Mouse (Mus musculus) forebrain, embryonic 16.5 days (tissue): ENCODE measurements at regions not wholly inside any gene's neighbourhood (a gene's known extent, or its start where the extent isn't known, plus 50 kb on each side); places are given as distances from the start of the nearest gene placed in this dataset.

Experiments used
- ATAC-seq: fragments of 200-750 bp; cut with Nextera tagmentation; 2 replicates; pipeline ENCODE4 v1.8.0; 2017; ENCODE audit warnings: mild to moderate bottlenecking, moderate library complexity
- H3K27ac ChIP-seq: fragments of 300-500 bp; sonication (generic); 2 replicates; pipeline ENCODE4 v1.5.1; 2014; ENCODE audit warnings: low read length, control low read depth
- H3K27me3 ChIP-seq: fragments of 300-500 bp; sonication (generic); replicated peaks from 2 replicates; pipeline ENCODE4 v1.6.1; 2014; ENCODE audit warnings: low read length; ENCODE audit not compliant: control insufficient read depth, insufficient read depth
- H3K36me3 ChIP-seq: fragments of 300-500 bp; sonication (generic); 2 replicates; pipeline ENCODE4 v1.6.1; 2014; ENCODE audit not compliant: control insufficient read depth, insufficient read depth
- H3K4me1 ChIP-seq: fragments of 300-500 bp; sonication (generic); replicated peaks from 2 replicates; pipeline ENCODE4 v1.6.1; 2014; ENCODE audit warnings: low read length; ENCODE audit not compliant: control insufficient read depth, insufficient read depth
- H3K4me2 ChIP-seq: fragments of 300-500 bp; sonication (generic); 2 replicates; pipeline ENCODE4 v1.6.1; 2014; ENCODE audit warnings: mild to moderate bottlenecking, low read length, control low read depth
- H3K4me3 ChIP-seq: fragments of 300-500 bp; sonication (generic); replicated peaks from 2 replicates; pipeline ENCODE4 v1.5.1; 2014; ENCODE audit warnings: mild to moderate bottlenecking, low read length, control low read depth
- H3K9ac ChIP-seq: fragments of 300-500 bp; sonication (generic); replicated peaks from 2 replicates; pipeline ENCODE4 v1.6.1; 2014; ENCODE audit warnings: low read depth, low read length, control low read depth
- H3K9me3 ChIP-seq: fragments of 300-500 bp; sonication (generic); 2 replicates; pipeline ENCODE4 v1.6.1; 2016; ENCODE audit warnings: low read length; ENCODE audit not compliant: control insufficient read depth
- WGBS: fragments of 180-500 bp; shearing (Covaris S2); extraction: QIAGEN DNeasy Blood & Tissue Kit; methylation state at CpG from one replicate; pipeline ENCODE4 v1.1.7; 2014; 5-methylcytosine and 5-hydroxymethylcytosine counted together

GRCm38 (mm10) chr8:86320938-86321337, 259.5 kb downstream of the Abcc12 start:
- Histone ChIP-seq H3K9me3 (no peaks in the 10 kb centered on the region), H3K9ac (no peak overlapping the region), H3K4me3 (no peak overlapping the region), H3K4me2 (no peak overlapping the region), H3K27ac (no peak overlapping the region), H3K36me3 (no peaks in the 10 kb centered on the region), H3K4me1 (peaks cover 7% of the 10 kb centered on the region), H3K27me3 (no peaks in the 10 kb centered on the region)
- ATAC-seq = no peak
- 41% methylated on average over 3 of the region's 3 CpGs for WGBS

- no peaks in the 10 kb centered on the region for H3K9me3 ChIP-seq
- peaks cover 2% of the 10 kb centered on the region; the same call in 1 of the 2 replicates for H3K4me1 ChIP-seq
- no peak for ATAC-seq
- H3K36me3 ChIP-seq = no peaks in the 10 kb centered on the region
- H3K4me3 ChIP-seq = no peak overlapping the region
- no peak overlapping the region for H3K9ac ChIP-seq
- 17% methylated on average over 3 of the region's 3 CpGs for WGBS
- no peak overlapping the region for H3K4me2 ChIP-seq
- no peaks in the 10 kb centered on the region for H3K27me3 ChIP-seq
- H3K27ac ChIP-seq = no peak overlapping the region
These were observed 262.0 kb downstream of the Abcc12 start for GRCm38 (mm10) chr8:86318531-86318930.

- Histone ChIP-seq H3K4me3 (no peak overlapping the region), H3K4me2 (no peak overlapping the region), H3K36me3 (no peaks in the 10 kb centered on the region), H3K4me1 (no peaks in the 10 kb centered on the region), H3K27ac (no peak overlapping the region), H3K9me3 (no peaks in the 10 kb centered on the region), H3K9ac (no peak overlapping the region), H3K27me3 (no peaks in the 10 kb centered on the region)
- ATAC-seq = no peak
- whole genome bisulfite sequencing = 74% methylated on average over 7 of the region's 7 CpGs
These were observed 264.2 kb downstream of the Abcc12 start for GRCm38 (mm10) chr8:86316236-86316635.

DNA sequence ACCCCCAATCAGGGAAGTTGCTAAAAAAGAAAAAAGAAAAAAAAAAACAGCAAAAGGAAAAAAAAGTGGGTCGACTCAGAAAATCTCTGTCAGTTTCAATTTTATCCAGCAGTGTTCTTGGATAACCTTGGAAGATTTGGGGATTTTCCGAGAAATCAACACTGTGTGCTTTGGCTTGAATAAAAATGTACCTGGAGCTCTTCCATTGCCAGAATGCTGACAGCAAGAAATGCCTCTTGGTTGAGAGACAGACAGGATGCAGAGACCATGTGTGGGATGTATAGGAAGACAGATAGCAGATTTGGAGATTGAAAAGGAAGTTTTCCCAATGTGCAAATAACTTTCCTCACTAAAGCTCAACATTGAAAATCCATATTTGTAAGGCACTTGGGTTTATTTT, 271.0 kb downstream of the Abcc12 start:
- Histone ChIP-seq H3K36me3 (no peaks in the 10 kb centered on the region), H3K4me1 (no peaks in the 10 kb centered on the region), H3K4me2 (no peak overlapping the region), H3K4me3 (no peak overlapping the region), H3K9me3 (no peaks in the 10 kb centered on the region), H3K9ac (no peak overlapping the region), H3K27ac (no peak overlapping the region), H3K27me3 (no peaks in the 10 kb centered on the region)
- no peak for ATAC-seq
- 53% methylated on average over 2 of the region's 2 CpGs for WGBS

DNA sequence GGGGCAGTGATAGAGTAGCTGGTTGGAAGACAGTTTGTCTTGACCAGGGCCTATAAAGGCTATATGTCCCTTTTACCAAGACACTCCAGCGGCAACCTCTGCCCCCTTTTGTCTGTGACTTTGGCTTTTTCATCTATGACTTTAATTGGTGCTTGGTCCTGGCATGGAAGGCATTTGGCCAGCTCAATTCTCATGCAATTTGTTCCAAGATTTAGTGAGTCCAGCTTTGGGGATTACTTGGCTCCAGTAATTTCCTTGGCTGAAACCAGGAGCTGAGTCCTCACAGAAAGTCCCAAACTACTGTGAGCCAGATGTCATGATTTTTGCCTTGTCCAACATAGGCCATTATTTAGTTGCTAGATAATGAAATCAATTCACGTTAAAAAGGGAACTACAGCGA, 273.1 kb downstream of the Abcc12 start:
- H3K27ac ChIP-seq = no peak overlapping the region
- H3K4me2 ChIP-seq = no peak overlapping the region
- 86% methylated on average over 3 of the region's 3 CpGs for WGBS
- no peak for ATAC-seq
- H3K9ac ChIP-seq = no peak overlapping the region
- no peak overlapping the region for H3K4me3 ChIP-seq
- no peaks in the 10 kb centered on the region for H3K27me3 ChIP-seq
- H3K4me1 ChIP-seq = no peaks in the 10 kb centered on the region
- no peaks in the 10 kb centered on the region for H3K9me3 ChIP-seq
- H3K36me3 ChIP-seq = no peaks in the 10 kb centered on the region

DNA sequence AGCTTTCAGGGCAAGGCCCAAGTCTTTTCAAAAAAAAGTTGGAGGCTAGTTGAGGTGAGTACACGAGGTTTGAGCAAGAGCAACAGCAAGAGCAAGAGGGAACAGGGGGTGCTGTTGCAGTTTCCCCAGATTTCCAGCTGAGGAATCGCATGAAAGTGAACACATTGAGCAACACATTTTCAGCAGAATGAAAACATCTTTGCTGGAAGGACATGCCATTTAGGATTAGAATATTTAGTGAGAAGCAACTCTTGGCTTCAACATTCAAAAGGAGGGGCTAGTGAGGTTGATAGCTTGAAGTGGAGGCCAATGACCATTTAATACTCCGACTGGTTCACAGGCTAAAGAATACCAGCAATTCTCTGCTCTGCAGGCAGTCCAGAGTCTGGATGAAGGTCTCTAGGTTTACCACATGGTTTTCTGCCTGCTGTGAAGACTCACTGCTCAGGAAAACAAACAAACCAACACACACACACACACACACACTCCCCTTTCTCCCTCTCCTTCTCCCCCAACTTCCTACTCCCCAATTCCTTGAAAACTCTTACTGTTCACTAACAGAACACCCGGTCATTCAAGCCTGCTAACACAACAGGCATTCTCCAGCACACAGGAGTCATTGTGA, 278.5 kb downstream of the Abcc12 start:
- no peaks in the 10 kb centered on the region for H3K36me3 ChIP-seq
- no peaks in the 10 kb centered on the region for H3K4me1 ChIP-seq
- WGBS = 62% methylated on average over 4 of the region's 4 CpGs
- H3K4me2 ChIP-seq = no peak overlapping the region
- H3K9ac ChIP-seq = no peak overlapping the region
- no peaks in the 10 kb centered on the region for H3K27me3 ChIP-seq
- H3K27ac ChIP-seq = no peak overlapping the region
- ATAC-seq = no peak
- no peak overlapping the region for H3K4me3 ChIP-seq
- H3K9me3 ChIP-seq = no peaks in the 10 kb centered on the region

DNA sequence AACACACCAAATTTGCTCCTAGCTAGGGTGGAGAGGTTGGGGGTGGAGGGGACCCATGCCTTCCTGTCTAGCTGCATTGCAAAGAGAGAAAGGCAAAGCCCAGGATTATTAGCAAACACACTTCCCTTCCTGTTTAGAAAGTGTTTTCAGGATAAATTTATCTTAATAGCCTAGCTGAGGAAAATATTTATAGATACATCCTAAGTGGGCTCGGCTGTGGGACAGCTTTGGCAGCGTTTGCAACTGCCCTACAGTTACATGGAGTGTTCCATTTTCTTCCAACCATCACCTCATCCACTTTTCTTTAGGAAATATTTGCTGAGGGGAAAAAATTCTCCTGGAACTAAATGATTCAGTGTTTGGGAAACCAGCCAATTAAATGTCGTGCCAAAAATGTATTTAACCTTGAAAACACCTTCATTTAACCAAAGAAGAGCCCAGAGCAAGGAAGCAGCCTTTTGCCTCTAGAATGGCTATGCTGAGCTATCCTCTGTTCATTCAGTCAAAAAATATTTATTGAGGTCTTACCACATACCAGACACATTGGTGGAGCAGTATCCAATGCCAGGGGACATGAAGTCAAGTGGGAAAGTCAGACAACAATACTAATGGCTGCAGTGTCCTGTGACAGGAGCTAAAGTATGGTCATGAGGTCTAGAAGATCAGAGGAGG, 291.6 kb downstream of the Abcc12 start:
- Histone ChIP-seq H3K27me3 (no peaks in the 10 kb centered on the region), H3K9ac (no peak overlapping the region), H3K4me2 (no peak overlapping the region), H3K36me3 (no peaks in the 10 kb centered on the region), H3K4me1 (no peaks in the 10 kb centered on the region), H3K4me3 (no peak overlapping the region), H3K9me3 (no peaks in the 10 kb centered on the region), H3K27ac (no peak overlapping the region)
- WGBS = 80% methylated on average over 3 of the region's 3 CpGs
- ATAC-seq = no peak

GRCm38 (mm10) chr8:86282922-86283321, 297.6 kb downstream of the Abcc12 start:
- WGBS = 28% methylated on average over 7 of the region's 7 CpGs
- H3K9ac ChIP-seq = no peak overlapping the region
- H3K4me2 ChIP-seq = no peak overlapping the region
- no peaks in the 10 kb centered on the region for H3K27me3 ChIP-seq
- H3K36me3 ChIP-seq = no peaks in the 10 kb centered on the region
- no peaks in the 10 kb centered on the region for H3K9me3 ChIP-seq
- no peak overlapping the region for H3K27ac ChIP-seq
- no peaks in the 10 kb centered on the region; the same call in 1 of the 2 replicates for H3K4me1 ChIP-seq
- ATAC-seq = no peak
- no peak overlapping the region for H3K4me3 ChIP-seq

DNA sequence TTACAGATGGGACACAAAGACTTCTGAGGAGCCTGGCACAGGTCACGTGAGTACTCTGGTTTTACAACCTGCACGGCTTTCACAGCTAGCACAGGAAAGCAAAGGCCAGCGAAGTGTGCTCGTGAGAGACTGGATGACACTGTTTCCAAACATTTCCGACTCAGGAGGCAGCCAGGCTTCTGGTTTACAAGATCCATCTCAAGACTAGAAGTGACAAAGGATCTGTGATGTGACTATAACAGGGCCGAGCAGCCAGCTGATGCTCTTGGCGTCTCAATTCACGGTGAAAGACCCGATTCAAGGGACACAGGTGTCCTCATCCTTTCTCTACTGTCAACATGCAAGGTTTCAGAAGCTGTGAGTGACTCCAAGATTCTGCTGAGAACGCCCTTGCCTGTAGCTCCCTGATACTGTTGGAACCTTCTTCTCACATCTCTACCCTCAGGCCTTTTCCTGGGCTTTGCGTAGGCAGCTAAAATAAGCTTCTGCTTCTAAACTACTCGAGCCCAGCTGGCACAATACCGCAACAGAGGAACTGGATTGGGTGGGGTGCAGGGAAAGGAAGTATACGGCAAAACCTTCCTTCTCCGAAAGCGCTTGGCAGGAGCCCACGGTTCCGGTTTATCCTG, 300.3 kb downstream of the Abcc12 start:
- WGBS = 83% methylated on average over 18 of the region's 18 CpGs
- ATAC-seq = no peak
- Histone ChIP-seq H3K4me1 (no peaks in the 10 kb centered on the region; the same call in 1 of the 2 replicates), H3K4me2 (no peak overlapping the region), H3K36me3 (no peaks in the 10 kb centered on the region), H3K9me3 (no peaks in the 10 kb centered on the region), H3K4me3 (no peak overlapping the region), H3K9ac (no peak overlapping the region), H3K27ac (no peak overlapping the region), H3K27me3 (no peaks in the 10 kb centered on the region)
